ENCODE assay signal across 9 mouse cellular contexts in the genomic region with DNA sequence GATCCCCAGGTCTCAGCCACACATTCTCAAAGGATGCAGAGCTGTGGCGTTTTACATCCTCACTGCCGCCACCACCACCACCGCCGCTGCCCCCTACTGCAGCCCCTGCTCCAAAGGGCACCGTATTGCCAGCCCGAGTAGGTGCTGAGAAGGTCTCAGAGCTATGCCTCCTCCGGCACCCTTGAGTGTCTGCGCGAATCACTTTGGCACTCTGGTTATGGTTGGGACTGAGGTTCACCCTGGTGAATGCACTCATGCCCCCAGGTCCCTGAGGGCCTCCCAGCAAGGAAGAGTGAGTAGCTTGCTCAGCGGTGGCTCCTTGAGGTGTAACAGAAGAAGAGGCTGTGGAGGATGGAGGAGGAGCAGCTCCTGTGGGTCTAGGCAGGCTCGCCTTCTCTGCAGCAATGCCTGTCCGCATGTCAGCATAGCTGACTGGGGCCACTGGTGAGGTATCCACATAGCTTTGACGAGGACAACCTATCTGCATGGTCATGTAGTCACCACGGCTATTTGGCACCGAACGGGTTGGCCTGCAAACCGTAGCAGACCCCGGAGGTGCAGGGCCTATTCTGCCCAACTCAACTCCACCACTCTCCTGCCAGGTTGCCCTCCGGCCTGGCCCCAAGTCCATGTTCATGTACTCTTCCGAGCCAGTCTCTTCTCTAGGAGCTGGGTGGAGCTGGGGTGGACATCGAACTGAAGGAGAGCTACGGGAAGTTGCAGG. TPM values are rescaled to one million over a fixed set of nuclear protein-coding genes. Genes with fewer than 3 reads are reported as not detected.
A peak's percentile ranks its signal among the peaks of the same experiment; 100 is the strongest.
DNase-seq lines count a peak whose midpoint lies in the region; ATAC-seq and TF ChIP-seq lines count a peak whose summit lies in the region.
"Had no signal": no experiment of that assay in that cellular context is flagged by ENCODE, and none has a peak within 500 bp of the region (broad histone marks: within the 10 kb centered on the region; RNA-seq: fewer than 3 reads in every experiment).

No protein-coding gene starts in this region.

- peak overlapping the region; percentile 88 for H3K4me2 ChIP-seq in limb, embryonic 14.5 days (replicated peaks; ENCODE audit: low read depth, low read length, severe bottlenecking)

- peaks cover 23% of the 10 kb centered on the region for H3K9me3 ChIP-seq in forebrain, embryonic 10.5 days
- no peaks in the 10 kb centered on the region for H3K9me3 ChIP-seq in limb, embryonic 14.5 days (ENCODE audit: control insufficient read depth, low read length)

- H3K4me3 ChIP-seq in forebrain, embryonic 10.5 days, result peak overlapping the region; percentile 80
- peak overlapping the region; percentile 56 for H3K4me3 ChIP-seq in limb, embryonic 14.5 days (replicated peaks; ENCODE audit: low read length)
- peak overlapping the region; percentile 78 for H3K4me3 ChIP-seq in olfactory bulb, adult 2 months (ENCODE audit: insufficient read depth, low read depth, low read length)

- intact Hi-C loops in heart, postnatal 36 days (cut with DNase I), result loop anchor here (5.0 kb wide), 1 partner anchor 530 kb away; no protein-coding TSS in a partner anchor

- no peak for TF ChIP-seq POLR2A in limb, embryonic 14.5 days (IDR thresholded peaks at IDR 0.05; ENCODE audit: borderline replicate concordance, extremely low read depth, insufficient read depth, insufficient read length)
- TF ChIP-seq POLR2A in olfactory bulb, adult 2 months (IDR thresholded peaks at IDR 0.05; ENCODE audit: insufficient read depth, low read depth, low read length), result no peak

- peaks cover 28% of the 10 kb centered on the region for H3K27me3 ChIP-seq in forebrain, embryonic 10.5 days (ENCODE audit: poor library complexity, severe bottlenecking)
- H3K27me3 ChIP-seq in limb, embryonic 14.5 days (ENCODE audit: control insufficient read depth, insufficient read depth, low read length), result no peaks in the 10 kb centered on the region

- peak overlapping the region; percentile 96 for H3K27ac ChIP-seq in forebrain, embryonic 10.5 days
- no peak overlapping the region for H3K27ac ChIP-seq in limb, embryonic 14.5 days (replicated peaks; ENCODE audit: low read depth, low read length)
- peak overlapping the region; percentile 73 for H3K27ac ChIP-seq in olfactory bulb, adult 2 months (ENCODE audit: insufficient read depth, low read depth, low read length)

- peak; percentile 20 for DNase-seq in kidney, adult 11 months
- DNase-seq in kidney, postnatal 14 days, result no peak
- peak; percentile 45 for DNase-seq in Muller cell, postnatal 12 days (ENCODE audit: inconsistent ontology term)
- DNase-seq in forebrain, embryonic 10.5 days (ENCODE audit: extremely low spot score, low spot score), result no peak
- DNase-seq in heart, postnatal 36 days, result peak; percentile 24 to 59
- DNase-seq in limb, embryonic 14.5 days (ENCODE audit: low spot score), result no peak

- TF ChIP-seq CTCF in olfactory bulb, adult 2 months (IDR thresholded peaks at IDR 0.05; ENCODE audit: insufficient read depth, low read depth, low read length), result no peak

- no peak for ATAC-seq in limb, embryonic 14.5 days (ENCODE audit: low FRiP score, low read depth)
- no peak for ATAC-seq in granulocyte monocyte progenitor cell, adult 5-6 weeks (replicated peaks; ENCODE audit: poor library complexity, severe bottlenecking)

- peaks cover 36% of the 10 kb centered on the region for H3K36me3 ChIP-seq in forebrain, embryonic 10.5 days (replicated peaks)
- H3K36me3 ChIP-seq in limb, embryonic 14.5 days (ENCODE audit: control insufficient read depth, insufficient read depth, low read length), result peaks cover 28% of the 10 kb centered on the region

- peaks cover 92% of the 10 kb centered on the region for H3K4me1 ChIP-seq in forebrain, embryonic 10.5 days
- H3K4me1 ChIP-seq in limb, embryonic 14.5 days (ENCODE audit: control insufficient read depth, insufficient read depth, low read length), result peaks cover 41% of the 10 kb centered on the region
- peaks cover 35% of the 10 kb centered on the region for H3K4me1 ChIP-seq in olfactory bulb, adult 2 months (ENCODE audit: control insufficient read depth, insufficient read depth, low read length)

- peak overlapping the region; percentile 51 for H3K9ac ChIP-seq in limb, embryonic 14.5 days (ENCODE audit: low read depth, low read length, severe bottlenecking)

- 74% methylated on average over 22 of the region's 22 CpGs for WGBS in forebrain, embryonic 10.5 days
- 72% methylated on average over 22 of the region's 22 CpGs for WGBS in limb, embryonic 14.5 days
- 35% methylated on average over 22 of the region's 22 CpGs for WGBS in olfactory bulb, adult 2 months

RNA-seq across cellular contexts. Expression of a gene that starts 4.0 kb away (rescaled TPM):
- 11.3 and 11.8 TPM in 2 replicates for polyA plus RNA-seq in forebrain, embryonic 10.5 days (2016; fragmentation: Nextera tagmentation; extraction: Ambion mirVana)
- total RNA-seq in heart, postnatal 36 days (2021), result 10 to 100 TPM; 36.6 to 41.5 TPM
- 19.7 and 26.1 TPM in 2 replicates for polyA plus RNA-seq in limb, embryonic 14.5 days (2012; rRNA removed)
- 11.8 and 13.8 TPM in 2 replicates for polyA plus RNA-seq in limb, embryonic 14.5 days (2014; fragmentation: Nextera tagmentation; extraction: Ambion mirVana)
- polyA plus RNA-seq in olfactory bulb, adult 2 months (2012; ENCODE audit: insufficient read depth, insufficient read length, low replicate concordance, missing spikeins), result not detected in 2 replicates
- not detected in 2 replicates for total RNA-seq in granulocyte monocyte progenitor cell, adult 5-6 weeks (2014; fragmentation: Nextera tagmentation)
- not detected in 2 replicates for total RNA-seq in granulocyte monocyte progenitor cell, adult 5-6 weeks (2017)

RNA-seq across cellular contexts. Expression of a gene that starts 29.0 kb away (rescaled TPM):
- 10.2 and 10.6 TPM in 2 replicates for polyA plus RNA-seq in forebrain, embryonic 10.5 days (2016; fragmentation: Nextera tagmentation; extraction: Ambion mirVana)
- total RNA-seq in heart, postnatal 36 days (2021), result 10 to 100 TPM in 1 of 2 experiments, 1 to 10 TPM in 1; 9.5 to 12.1 TPM
- polyA plus RNA-seq in limb, embryonic 14.5 days (2012; rRNA removed), result 7.2 and 8.7 TPM in 2 replicates
- 6.1 and 7.0 TPM in 2 replicates for polyA plus RNA-seq in limb, embryonic 14.5 days (2014; fragmentation: Nextera tagmentation; extraction: Ambion mirVana)
- polyA plus RNA-seq in olfactory bulb, adult 2 months (2012; ENCODE audit: insufficient read depth, insufficient read length, low replicate concordance, missing spikeins), result not detected in 2 replicates
- 12.1 and 17.7 TPM in 2 replicates for total RNA-seq in granulocyte monocyte progenitor cell, adult 5-6 weeks (2014; fragmentation: Nextera tagmentation)
- total RNA-seq in granulocyte monocyte progenitor cell, adult 5-6 weeks (2017), result 16.7 and 17.3 TPM in 2 replicates

RNA-seq across cellular contexts. Expression of a gene that starts 54.3 kb away (rescaled TPM):
- 31.1 and 31.3 TPM in 2 replicates for polyA plus RNA-seq in forebrain, embryonic 10.5 days (2016; fragmentation: Nextera tagmentation; extraction: Ambion mirVana)
- not detected for total RNA-seq in heart, postnatal 36 days (2021)
- polyA plus RNA-seq in limb, embryonic 14.5 days (2012; rRNA removed), result 0.15 and 0.19 TPM in 2 replicates
- polyA plus RNA-seq in limb, embryonic 14.5 days (2014; fragmentation: Nextera tagmentation; extraction: Ambion mirVana), result 44.9 and 45.2 TPM in 2 replicates
- polyA plus RNA-seq in olfactory bulb, adult 2 months (2012; ENCODE audit: insufficient read depth, insufficient read length, low replicate concordance, missing spikeins), result not detected in 2 replicates
- total RNA-seq in granulocyte monocyte progenitor cell, adult 5-6 weeks (2014; fragmentation: Nextera tagmentation), result not detected in 2 replicates
- total RNA-seq in granulocyte monocyte progenitor cell, adult 5-6 weeks (2017), result not detected in 2 replicates
- total RNA-seq: neutrophil, adult 5-6 weeks had no signal

Comparison
In these comparisons a context has a peak if more than half of its experiments do, and no peak if none do; other contexts are left out.
1. DNase-seq: peak in kidney, adult 11 months (single experiment), Muller cell, postnatal 12 days (single experiment) and heart, postnatal 36 days (2 of 2); none in kidney, postnatal 14 days (single experiment), forebrain, embryonic 10.5 days (single experiment) and limb, embryonic 14.5 days (single experiment).
2. Peak in every context shown above with its lines, with median percentiles within 50 percentile points of each other: H3K4me3 ChIP-seq.